In the genomic region with DNA sequence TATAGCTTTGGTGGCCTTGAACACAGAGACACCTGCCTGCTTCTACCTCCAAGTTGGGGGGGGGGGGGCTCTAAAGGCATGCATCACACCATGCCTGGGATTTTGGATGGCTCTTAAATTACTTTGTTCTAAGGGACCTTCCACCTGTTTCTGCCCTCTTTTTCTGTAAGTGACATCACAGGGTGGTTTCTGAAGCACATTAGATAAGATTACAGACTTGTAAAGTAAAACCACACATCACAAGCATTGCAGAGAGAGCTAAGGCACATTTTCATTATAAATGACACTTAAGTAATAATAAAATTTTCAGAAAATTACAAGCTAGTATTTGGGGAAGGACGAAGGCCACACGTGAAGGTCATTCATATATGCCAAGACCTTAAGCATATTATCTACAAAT, we compare ENCODE assay signal across 15 mouse cellular contexts.
"Had no signal": no experiment of that assay in that cellular context is flagged by ENCODE, and none has a peak within 500 bp of the region (broad histone marks: within the 10 kb centered on the region; RNA-seq: fewer than 3 reads in every experiment).

No protein-coding gene starts in this region.

- H3K4me2 ChIP-seq: limb, embryonic 13.5 days; midbrain, embryonic 11.5 days had no signal

- H3K4me1 ChIP-seq: limb, embryonic 10.5 days; limb, embryonic 13.5 days had no signal

- H3K9me3 ChIP-seq: limb, embryonic 10.5 days; limb, embryonic 13.5 days; megakaryocyte, embryonic 14.5 days had no signal

- H3K4me3 ChIP-seq: layer of hippocampus, adult 2 months; limb, embryonic 10.5 days; limb, embryonic 13.5 days; megakaryocyte, embryonic 14.5 days had no signal

- DNase-seq: kidney, adult 18-20 months; kidney, adult 9 months; kidney, postnatal 14 days; layer of hippocampus, adult 9-11 months; lung, adult 2 months; midbrain, embryonic 14.5 days; thymus, adult 18-20 months; thymus, postnatal 36 days had no signal

- H3K9ac ChIP-seq: limb, embryonic 13.5 days had no signal

- ATAC-seq: intestine, embryonic 16.5 days had no signal

- H3K27me3 ChIP-seq: limb, embryonic 13.5 days; megakaryocyte, embryonic 14.5 days had no signal

- H3K27ac ChIP-seq: layer of hippocampus, adult 2 months; limb, embryonic 10.5 days; limb, embryonic 13.5 days; macrophage had no signal
